Mouse (Mus musculus): Measurements from ENCODE around the gene Ddx25. TPM values are rescaled to one million over a fixed set of nuclear protein-coding genes. Genes with fewer than 3 reads are reported as not detected.
A peak's percentile ranks its signal among the peaks of the same experiment; 100 is the strongest.

Gene Ddx25
- total RNA-seq, 4 experiments from 2014 or later: 14.2 to 17.9 (median 16.1) TPM

DNA sequence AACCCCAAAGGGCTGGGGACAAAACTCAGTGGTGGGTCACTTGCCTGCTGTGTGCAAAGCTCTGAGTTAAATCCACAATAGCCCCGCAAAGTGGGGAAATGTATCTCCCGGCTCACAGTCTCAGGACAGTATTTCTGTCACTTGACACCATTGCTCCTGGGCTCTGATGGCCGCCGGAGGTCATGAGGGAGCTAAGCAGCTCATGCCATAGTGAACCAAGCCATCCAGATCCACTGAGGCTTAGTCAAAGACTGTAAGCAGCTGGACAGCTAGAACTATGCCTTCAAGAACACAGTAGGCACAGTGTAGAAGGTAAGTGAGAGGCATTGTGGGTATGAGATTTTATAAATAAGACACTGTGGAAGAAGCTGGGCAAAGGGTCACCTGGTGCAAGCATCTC is 63.4 kb downstream of the Ddx25 start:
- no peak for DNase-seq (ENCODE audit: low spot score in 2 of 2)

DNA sequence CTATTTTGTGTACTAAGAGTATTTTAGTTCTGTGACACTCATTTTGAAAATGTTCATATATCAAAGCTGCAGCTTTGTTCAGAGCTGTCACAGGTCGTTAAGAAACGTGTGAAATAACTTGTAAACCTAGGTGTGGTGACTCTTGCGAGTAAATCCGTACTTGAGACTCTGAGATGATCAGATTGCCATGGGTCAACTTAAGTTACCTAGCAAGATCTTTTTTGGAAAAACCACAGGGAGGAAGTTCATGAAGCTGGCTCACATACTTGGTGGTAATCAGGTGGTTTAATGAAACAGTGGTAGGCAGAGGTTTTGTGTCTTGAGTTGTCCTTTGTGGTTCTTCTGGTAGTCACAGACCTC is 64.6 kb downstream of the Ddx25 start:
- DNase-seq (ENCODE audit: low spot score in 2 of 2): no peak

DNA sequence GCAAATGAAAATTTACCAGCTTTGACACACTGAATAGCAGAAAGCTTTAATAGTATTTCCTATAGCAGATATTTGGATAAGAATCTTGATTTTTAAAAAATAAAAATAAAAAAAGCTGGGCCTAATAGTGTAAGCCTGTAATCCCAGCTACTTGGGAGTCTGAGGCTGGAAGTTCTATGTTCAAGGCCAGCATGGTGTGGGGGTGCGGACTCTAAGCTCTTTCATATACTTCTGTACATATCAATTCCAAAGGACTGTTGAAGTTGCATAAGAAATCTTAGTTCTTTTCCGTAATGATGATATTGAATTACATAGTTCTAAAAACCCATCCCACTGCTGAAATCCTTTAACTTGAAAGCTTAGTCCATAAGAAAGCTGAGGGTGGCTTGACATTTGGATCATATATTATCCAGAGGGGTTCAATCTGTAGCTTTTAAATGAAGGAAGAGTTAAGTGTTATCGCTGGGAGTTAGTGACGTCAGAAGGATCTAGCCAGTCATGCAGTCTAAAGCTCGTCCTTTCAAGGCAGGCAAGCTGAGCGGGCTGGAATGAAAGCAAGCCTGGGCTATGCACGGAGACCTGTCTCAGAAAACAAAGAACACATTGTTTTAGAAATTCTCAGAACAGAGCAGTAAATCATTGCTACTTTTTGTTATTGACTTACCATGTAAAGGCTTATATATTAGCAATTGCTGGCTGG is 65.1 kb downstream of the Ddx25 start:
- DNase-seq (ENCODE audit: low spot score in 2 of 2): no peak

DNA sequence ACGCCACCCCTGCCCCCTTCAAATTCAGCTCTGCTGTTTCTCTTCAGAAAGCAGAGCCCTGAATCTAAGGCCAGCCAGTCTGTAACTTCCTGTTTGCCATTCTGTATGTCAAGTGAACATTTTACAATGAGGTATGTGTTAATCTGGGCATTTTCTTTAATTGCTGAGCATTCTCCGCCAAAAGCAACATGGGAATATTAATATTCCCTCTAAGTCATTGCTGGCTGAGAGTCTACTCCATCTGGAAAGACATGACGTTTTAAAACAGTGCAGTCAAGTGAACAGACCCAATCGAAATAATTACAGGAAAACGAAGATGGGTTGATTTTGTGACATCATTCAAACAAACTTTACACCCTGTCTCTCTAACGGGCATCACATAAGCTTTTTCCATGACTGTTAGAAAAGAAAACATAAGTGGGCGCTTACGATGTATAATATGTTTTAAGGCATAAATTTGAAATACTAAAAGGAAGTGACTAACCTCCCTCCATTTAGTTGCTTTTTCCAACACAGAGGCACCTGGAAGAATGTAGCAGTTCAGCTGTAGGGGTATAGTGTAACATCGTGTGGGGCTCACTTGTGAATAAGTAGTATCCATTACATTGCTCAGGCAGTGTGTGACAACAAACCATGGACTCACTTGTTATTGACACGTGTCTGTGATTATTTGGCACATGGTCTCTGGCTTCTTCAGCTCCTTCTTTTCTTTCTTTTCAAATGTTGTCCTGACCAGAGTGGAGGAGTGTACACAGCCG is 67.0 kb downstream of the Ddx25 start:
- no peak for DNase-seq (ENCODE audit: low spot score in 2 of 2)

DNA sequence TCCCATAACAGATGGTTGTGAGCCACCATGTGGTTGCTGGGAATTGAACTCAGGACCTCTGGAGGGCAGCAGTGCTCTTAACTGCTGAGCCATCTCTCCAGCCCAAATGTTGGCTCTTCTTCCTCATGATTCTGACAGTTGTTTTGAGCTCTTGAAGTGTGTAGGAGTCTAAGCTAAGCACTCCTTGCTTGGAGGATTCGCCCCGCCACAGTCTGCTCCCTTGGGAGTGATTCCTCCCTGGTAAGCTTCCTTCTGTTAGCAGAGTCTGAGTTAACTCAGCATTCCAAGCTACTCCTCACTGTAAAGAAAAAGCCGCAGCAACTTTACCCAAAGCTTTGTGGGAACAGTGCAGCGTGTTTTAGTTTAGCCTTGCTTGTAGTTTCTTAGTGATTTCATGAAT is 69.8 kb downstream of the Ddx25 start:
- peak; percentile 17 to 46 for DNase-seq (ENCODE audit: low spot score in 2 of 2)

Other genes with a start within 250 kb of the Ddx25 start
- gene Cdon, start 137.4 kb downstream of the Ddx25 start, total RNA-seq (2022): 10 to 100 TPM; 12.6 to 13.9 (median 13.9) TPM
- not detected for gene Gm1113, start 40.3 kb downstream of the Ddx25 start, total RNA-seq (2022)
- gene Pus3, start 67 bp upstream of the Ddx25 start, total RNA-seq (2022): 10 to 100 TPM; 10.7 to 12.8 (median 12.2) TPM
- gene Pate2, start 11.8 kb upstream of the Ddx25 start, total RNA-seq (2022): 1 to 10 TPM in 3 of 4 experiments, under 1 TPM in 1; 0.76 to 2.1 (median 1.4) TPM
- 10 to 100 TPM; 14.8 to 16.2 (median 15.3) TPM for gene Hyls1, start 11.9 kb upstream of the Ddx25 start, total RNA-seq (2022)
- gene Pate4, start 53.4 kb upstream of the Ddx25 start, total RNA-seq (2022): not detected
- gene Pate3, start 89.7 kb upstream of the Ddx25 start, total RNA-seq (2022): not detected
- not detected for gene Pate1, start 128.9 kb upstream of the Ddx25 start, total RNA-seq (2022)
- gene Gm17677, start 182.5 kb upstream of the Ddx25 start, total RNA-seq (2022): not detected
- gene Gm17727, start 219.6 kb upstream of the Ddx25 start, total RNA-seq (2022): not detected
- gene Gm27235, start 231.6 kb upstream of the Ddx25 start, total RNA-seq (2022): not detected
- not detected for gene D730048I06Rik, start 231.6 kb upstream of the Ddx25 start, total RNA-seq (2022)

Measured in layer of hippocampus, adult 8-10 months (tissue).